Mouse (Mus musculus) liver, embryonic 14.5 days (tissue): ENCODE data around the gene Abtb2.

Experiments
- CTCF ChIP-seq: IDR thresholded peaks from 2 replicates; pipeline ENCODE4 v1.5.1; 2016; ENCODE audit warnings: antibody characterized with exemption, low read depth, control low read depth
- EP300 ChIP-seq: IDR thresholded peaks from 2 replicates; pipeline ENCODE4 v1.6.1; 2016; ENCODE audit warnings: antibody characterized with exemption, low read depth

DNA sequence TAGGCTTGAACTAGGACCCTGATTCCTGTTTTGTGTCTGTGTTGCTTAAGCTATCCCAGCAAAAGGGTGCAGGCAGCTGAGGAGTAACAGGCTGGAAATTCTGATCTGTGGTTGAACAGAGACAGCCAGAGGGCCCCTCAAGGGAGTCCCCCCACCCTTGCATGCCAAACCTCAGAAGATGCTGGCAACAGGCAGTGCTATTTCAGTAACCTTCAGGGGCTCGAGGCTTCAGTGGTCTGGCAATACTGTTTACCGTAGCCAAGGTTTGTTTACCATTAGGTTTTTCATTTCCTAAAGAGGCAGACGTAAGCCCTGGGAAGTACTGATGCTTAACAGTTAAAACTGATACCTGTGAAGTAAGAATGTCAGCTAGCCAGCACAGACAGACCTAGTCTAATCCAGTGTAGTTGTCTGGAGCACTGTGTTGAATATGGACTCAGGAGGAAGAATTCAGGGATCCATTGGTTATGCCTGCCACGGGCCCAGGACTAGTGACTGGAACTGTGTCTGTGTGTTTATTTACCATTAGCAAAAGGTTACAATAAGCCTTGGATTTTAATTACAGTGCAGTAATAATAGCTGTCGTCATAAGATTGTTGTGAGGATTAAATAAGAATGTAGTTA is 29.0 kb downstream of the Abtb2 start:
- TF ChIP-seq CTCF, result no peak
- TF ChIP-seq EP300, result no peak
